Mouse (Mus musculus) heart, adult 2 months (tissue): ENCODE measurements around the gene Plxna4. TPM values are rescaled to one million over a fixed set of nuclear protein-coding genes. Genes with fewer than 3 reads are reported as not detected.

Experiments
- DNase-seq, 2 experiments: peaks; one replicate each; pipeline ENCODE4 v3.0.0; 2021
- H3K27ac ChIP-seq: fragments of 200-600 bp; 2 replicates; pipeline ENCODE4 v1.8.1; 2022
- H3K27me3 ChIP-seq: fragments of 200-500 bp; 2 replicates; pipeline ENCODE4 v1.6.1; 2012; ENCODE audit warnings: mild to moderate bottlenecking, low read length, inconsistent platforms, mixed read lengths; ENCODE audit not compliant: control insufficient read depth, insufficient read depth
- H3K36me3 ChIP-seq: fragments of 200-500 bp; 2 replicates; pipeline ENCODE4 v1.6.1; 2012; ENCODE audit warnings: low read length, inconsistent platforms; ENCODE audit not compliant: control insufficient read depth, insufficient read depth
- H3K4me1 ChIP-seq: fragments of 200-500 bp; 2 replicates; pipeline ENCODE4 v1.6.1; 2011; ENCODE audit warnings: low read length; ENCODE audit not compliant: control insufficient read depth, insufficient read depth
- H3K4me3 ChIP-seq: fragments of 200-600 bp; 2 replicates; pipeline ENCODE4 v1.8.1; 2022
- H3K79me2 ChIP-seq: fragments of 200-500 bp; replicated peaks from 2 replicates; pipeline ENCODE4 v1.6.1; 2012; ENCODE audit warnings: mild to moderate bottlenecking, inconsistent platforms, low read length, moderate library complexity, mixed read lengths; ENCODE audit not compliant: control insufficient read depth, insufficient read depth
- H3K9ac ChIP-seq: fragments of 200-500 bp; 2 replicates; pipeline ENCODE4 v1.6.1; 2012; ENCODE audit warnings: low read depth, mild to moderate bottlenecking, control low read depth, inconsistent platforms, low read length, mixed read lengths
- CTCF ChIP-seq: fragments of 200-600 bp; IDR thresholded peaks from 2 replicates; pipeline ENCODE4 v1.8.1; 2022; ENCODE audit warnings: antibody characterized with exemption, mild to moderate bottlenecking, moderate library complexity
- EP300 ChIP-seq: fragments of 200-500 bp; IDR thresholded peaks from 2 replicates; pipeline ENCODE4 v1.6.1; 2011; ENCODE audit warnings: low read depth, low read length, control low read depth; ENCODE audit not compliant: insufficient read depth
- POLR2A ChIP-seq: fragments of 200-500 bp; IDR thresholded peaks from 2 replicates; pipeline ENCODE4 v1.6.1; 2011; ENCODE audit warnings: mild to moderate bottlenecking, low read depth, low read length, control low read depth; ENCODE audit not compliant: insufficient read depth
- WGBS: fragments of 180-500 bp; shearing (Covaris S2); methylation state at CpG from one replicate; pipeline ENCODE4 v1.1.7; 2018; 5-methylcytosine and 5-hydroxymethylcytosine counted together
- intact Hi-C: fragments of 180-260 bp; cut with DNase I; formaldehyde crosslinking; loops from one replicate; pipeline ENCODE4 v1.15.1; 2025
- polyA plus RNA-seq: library from polyadenylated mRNA; depleted of rRNA; stranded (reverse); fragments of >200 nt; gene quantifications from 2 replicates; pipeline ENCODE4 v1.2.3, GENCODE M21; 2012
- total RNA-seq, 2 experiments: library from RNA; stranded (reverse); gene quantifications; 2 replicates each; pipeline ENCODE4 v1.2.3; 2021

Gene Plxna4
- total and polyA plus RNA-seq, 3 experiments = 3.7 to 14.1 (median 11.7) TPM

DNA sequence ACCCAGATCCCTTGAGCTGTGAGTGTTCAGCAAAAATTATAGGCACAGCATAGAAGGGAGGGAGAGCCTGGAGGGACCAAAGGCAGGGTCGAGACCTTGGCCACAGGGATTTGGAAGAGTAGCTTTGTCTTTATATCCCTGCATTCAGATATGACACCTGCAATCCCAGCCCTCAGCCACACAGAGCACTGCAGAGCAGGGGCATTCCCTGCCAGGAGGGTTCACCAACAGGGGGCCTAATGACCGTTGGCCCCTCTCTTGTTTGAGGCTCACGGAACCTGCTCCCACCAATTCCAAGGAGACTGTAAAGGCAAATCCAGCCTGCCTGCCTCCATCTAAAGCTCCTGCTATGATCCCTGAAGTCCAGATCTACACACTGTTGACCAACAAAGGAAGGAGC, 410.1 kb downstream of the Plxna4 start:
- WGBS = 94% methylated on average over 3 of the region's 3 CpGs
- no peaks in the 10 kb centered on the region for H3K27me3 ChIP-seq

DNA sequence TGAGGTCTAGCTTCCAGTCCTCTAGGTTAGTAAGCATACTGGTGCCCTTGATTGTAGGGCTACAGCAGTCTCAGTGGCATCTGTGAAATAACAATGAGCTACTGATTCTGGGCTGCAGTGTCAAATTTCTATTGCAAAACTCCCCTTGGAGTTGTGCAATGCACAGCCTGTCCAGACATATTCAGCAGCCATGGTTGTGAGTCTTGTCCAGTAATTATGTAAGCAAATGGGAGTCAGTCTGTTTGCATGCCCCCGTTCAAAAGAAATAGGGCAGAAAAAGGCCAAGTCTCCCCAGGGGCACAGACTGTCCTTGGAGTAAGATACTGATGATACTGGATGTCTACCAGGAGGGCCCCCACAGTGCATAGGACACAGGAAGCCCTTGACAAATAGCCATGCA, 420.3 kb downstream of the Plxna4 start:
- TF ChIP-seq EP300 (no peak), POLR2A (no peak), CTCF (no peak)
- Histone ChIP-seq H3K27ac (no peak overlapping the region), H3K4me3 (no peak overlapping the region), H3K79me2 (no peaks in the 10 kb centered on the region), H3K4me1 (peaks cover 2% of the 10 kb centered on the region; the same call in 1 of the 2 replicates), H3K9ac (no peak overlapping the region), H3K36me3 (no peaks in the 10 kb centered on the region), H3K27me3 (no peaks in the 10 kb centered on the region)
- intact Hi-C loops = no loop called here
- peak; percentile 35 to 60 for DNase-seq
- 78% methylated on average over 1 of the region's 1 CpGs for WGBS

More for the DNA sequence above, 410.1 kb downstream of the Plxna4 start:
- H3K27ac ChIP-seq = no peak overlapping the region
- no peaks in the 10 kb centered on the region for H3K36me3 ChIP-seq
- no peaks in the 10 kb centered on the region for H3K4me1 ChIP-seq
- H3K9ac ChIP-seq = no peak overlapping the region
- no peaks in the 10 kb centered on the region for H3K79me2 ChIP-seq
- no peak overlapping the region for H3K4me3 ChIP-seq
- intact Hi-C loops = no loop called here
- DNase-seq = no peak
- TF ChIP-seq CTCF = no peak
- no peak for TF ChIP-seq POLR2A
- no peak for TF ChIP-seq EP300

DNA sequence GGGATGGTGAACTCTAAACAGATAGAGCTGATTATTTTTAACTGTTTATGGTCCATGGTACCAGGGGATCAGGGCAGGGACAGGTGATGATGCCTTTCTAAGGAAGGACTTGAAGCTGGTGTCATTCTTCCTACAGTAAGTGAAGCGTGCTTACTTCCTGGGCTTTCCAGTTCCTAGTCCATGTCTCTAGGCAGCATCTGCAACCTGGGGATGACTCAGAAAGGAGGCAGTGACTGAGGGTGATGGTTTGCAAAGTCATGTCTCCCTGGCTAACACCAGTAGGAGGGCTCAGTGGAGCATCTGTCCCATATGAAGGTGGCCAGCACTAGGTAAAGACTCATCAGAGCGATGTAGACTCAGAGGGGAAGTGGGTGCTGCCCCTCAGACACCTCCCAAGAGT, 427.6 kb downstream of the Plxna4 start:
- Histone ChIP-seq H3K79me2 (no peaks in the 10 kb centered on the region), H3K4me3 (no peak overlapping the region), H3K9ac (no peak overlapping the region), H3K36me3 (no peaks in the 10 kb centered on the region), H3K27ac (no peak overlapping the region), H3K27me3 (no peaks in the 10 kb centered on the region), H3K4me1 (no peaks in the 10 kb centered on the region; the same call in 1 of the 2 replicates)
- TF ChIP-seq CTCF (no peak), POLR2A (no peak), EP300 (no peak)
- 87% methylated on average over 2 of the region's 2 CpGs for WGBS
- intact Hi-C loops = no loop called here
- no peak for DNase-seq

DNA sequence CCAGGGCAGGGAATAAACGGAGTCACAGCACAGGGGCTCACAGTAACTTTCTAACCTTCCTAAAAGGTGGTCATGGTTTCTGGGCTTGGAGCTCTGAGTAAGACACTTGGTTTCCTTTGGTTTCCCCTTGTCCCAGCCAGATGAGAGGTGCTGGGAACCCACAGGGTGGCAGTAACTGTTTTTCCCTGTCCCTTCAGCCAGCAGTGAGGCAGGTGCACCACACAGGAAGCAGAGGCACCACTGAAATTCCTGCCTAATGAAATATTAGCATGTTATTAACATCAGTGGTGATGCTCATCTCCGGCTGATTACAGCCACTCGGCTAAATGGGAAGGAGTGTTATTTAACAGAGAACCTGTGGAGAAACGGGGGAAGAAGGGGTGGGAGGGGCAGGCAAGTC, 428.1 kb downstream of the Plxna4 start:
- Histone ChIP-seq H3K4me3 (no peak overlapping the region), H3K36me3 (no peaks in the 10 kb centered on the region), H3K27ac (no peak overlapping the region), H3K27me3 (no peaks in the 10 kb centered on the region), H3K4me1 (no peaks in the 10 kb centered on the region; the same call in 1 of the 2 replicates), H3K79me2 (no peaks in the 10 kb centered on the region), H3K9ac (no peak overlapping the region)
- DNase-seq = no peak
- intact Hi-C loops = no loop called here
- no peak for TF ChIP-seq EP300
- no peak for TF ChIP-seq CTCF
- TF ChIP-seq POLR2A = no peak
- 71% methylated on average over 4 of the region's 4 CpGs for whole genome bisulfite sequencing

DNA sequence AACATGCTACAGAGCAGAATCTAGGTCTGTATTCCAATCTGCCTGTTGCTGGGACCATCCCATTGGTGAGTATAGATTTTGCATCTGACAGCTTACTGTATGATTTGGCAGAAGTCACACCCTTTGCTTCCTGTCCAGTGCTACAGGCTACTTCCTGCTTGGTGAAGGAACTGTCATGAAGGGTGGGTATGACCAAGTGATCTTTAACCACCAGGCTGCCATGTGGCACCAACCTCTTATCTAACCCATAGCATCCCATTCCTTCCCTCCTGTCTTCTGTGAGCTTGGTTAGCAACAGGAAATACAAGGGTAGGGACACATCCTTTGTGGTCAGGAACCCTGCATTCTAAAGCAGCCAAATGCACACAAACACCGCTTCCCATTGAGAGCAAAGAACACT, 429.6 kb downstream of the Plxna4 start:
- WGBS = 78% methylated on average over 1 of the region's 1 CpGs
- intact Hi-C loops = no loop called here
- TF ChIP-seq POLR2A = no peak
- TF ChIP-seq CTCF = no peak
- no peak for TF ChIP-seq EP300
- no peak overlapping the region for H3K27ac ChIP-seq
- H3K4me1 ChIP-seq = no peaks in the 10 kb centered on the region; the same call in 1 of the 2 replicates
- no peak overlapping the region for H3K4me3 ChIP-seq
- no peaks in the 10 kb centered on the region for H3K27me3 ChIP-seq
- DNase-seq = no peak
- no peak overlapping the region for H3K9ac ChIP-seq
- H3K36me3 ChIP-seq = no peaks in the 10 kb centered on the region
- no peaks in the 10 kb centered on the region for H3K79me2 ChIP-seq

DNA sequence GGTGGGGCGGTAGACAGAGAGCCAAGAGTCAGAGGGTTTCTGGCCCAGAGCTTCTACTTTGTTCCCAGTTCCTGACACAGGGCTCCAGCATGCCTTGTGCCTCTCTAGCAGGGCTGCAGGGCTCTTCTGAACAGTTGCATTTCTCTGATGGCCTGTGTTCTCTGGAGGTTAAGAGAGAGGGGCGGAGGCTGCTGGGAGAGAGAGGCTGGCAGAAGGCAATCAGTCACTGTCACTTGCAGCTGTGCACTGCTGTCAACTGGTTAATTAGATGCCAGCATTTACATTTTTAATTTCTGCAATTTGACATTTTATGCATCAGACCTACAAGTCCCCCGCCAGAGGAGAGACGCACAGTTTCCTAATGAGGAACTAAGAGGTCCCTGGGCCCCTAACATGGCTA, 434.8 kb downstream of the Plxna4 start:
- no peak overlapping the region for H3K4me3 ChIP-seq
- WGBS = 96% methylated on average over 4 of the region's 4 CpGs
- no peaks in the 10 kb centered on the region for H3K27me3 ChIP-seq
- intact Hi-C loops = no loop called here
- no peak overlapping the region for H3K27ac ChIP-seq
- DNase-seq = no peak
- TF ChIP-seq CTCF (no peak), POLR2A (no peak), EP300 (no peak)
- no peaks in the 10 kb centered on the region for H3K79me2 ChIP-seq
- H3K36me3 ChIP-seq = no peaks in the 10 kb centered on the region
- H3K9ac ChIP-seq = no peak overlapping the region
- H3K4me1 ChIP-seq = peaks cover 2% of the 10 kb centered on the region; the same call in 1 of the 2 replicates
